Mouse (Mus musculus) liver, embryonic 16.5 days (tissue): ENCODE results near the gene Diaph3. TPM values are rescaled to one million over a fixed set of nuclear protein-coding genes. Genes with fewer than 3 reads are reported as not detected.

Source experiments
- ATAC-seq: fragments of 200-750 bp; cut with Nextera tagmentation; 2 replicates; pipeline ENCODE4 v1.8.0; 2017; ENCODE audit warnings: low read depth, mild to moderate bottlenecking, moderate number of reproducible peaks, moderate library complexity
- H3K27ac ChIP-seq: fragments of 300-500 bp; sonication (generic); 2 replicates; pipeline ENCODE4 v1.5.1; 2014; ENCODE audit warnings: mild to moderate bottlenecking, low read length
- H3K27me3 ChIP-seq: fragments of 300-500 bp; sonication (generic); 2 replicates; pipeline ENCODE4 v1.6.1; 2014; ENCODE audit warnings: low read depth, low read length, mixed read lengths; ENCODE audit not compliant: control insufficient read depth, insufficient read depth
- H3K36me3 ChIP-seq: fragments of 300-500 bp; sonication (generic); 2 replicates; pipeline ENCODE4 v1.6.1; 2014; ENCODE audit warnings: mild to moderate bottlenecking; ENCODE audit not compliant: control insufficient read depth, insufficient read depth
- H3K4me1 ChIP-seq: fragments of 300-500 bp; sonication (generic); 2 replicates; pipeline ENCODE4 v1.6.1; 2014; ENCODE audit warnings: low read depth, low read length, mixed read lengths; ENCODE audit not compliant: control insufficient read depth
- H3K4me2 ChIP-seq: fragments of 300-500 bp; sonication (generic); 2 replicates; pipeline ENCODE4 v1.6.1; 2014; ENCODE audit warnings: low read depth, low read length, mixed read lengths
- H3K4me3 ChIP-seq: fragments of 300-500 bp; sonication (generic); 2 replicates; pipeline ENCODE4 v1.5.1; 2014; ENCODE audit warnings: low read depth, mild to moderate bottlenecking, low read length
- H3K9ac ChIP-seq: fragments of 300-500 bp; sonication (generic); 2 replicates; pipeline ENCODE4 v1.6.1; 2014; ENCODE audit warnings: low read depth, low read length
- H3K9me3 ChIP-seq: fragments of 300-500 bp; sonication (generic); replicated peaks from 2 replicates; pipeline ENCODE4 v1.6.1; 2016; ENCODE audit warnings: low read length; ENCODE audit not compliant: control insufficient read depth
- WGBS: fragments of 180-500 bp; shearing (Covaris S2); extraction: QIAGEN DNeasy Blood & Tissue Kit; methylation state at CpG from one replicate; pipeline ENCODE4 v1.1.7; 2014; ENCODE audit not compliant: insufficient replicate concordance; 5-methylcytosine and 5-hydroxymethylcytosine counted together
- polyA plus RNA-seq: library from polyadenylated mRNA; unstranded; fragments of >200 nt; fragmentation: Nextera tagmentation; extraction: Ambion mirVana; gene quantifications from 2 replicates; pipeline ENCODE4 v1.2.1, GENCODE M21; 2015

Diaph3 gene
- polyA plus RNA-seq, 1 experiment from 2014 or later = 15.2 TPM

- H3K9me3 ChIP-seq = no peaks in the 10 kb centered on the region
- 23% methylated on average over 4 of the region's 4 CpGs for WGBS
- no peak overlapping the region for H3K9ac ChIP-seq
- no peak overlapping the region for H3K4me2 ChIP-seq
- no peak overlapping the region for H3K27ac ChIP-seq
- H3K27me3 ChIP-seq = no peaks in the 10 kb centered on the region
- H3K36me3 ChIP-seq = no peaks in the 10 kb centered on the region; the same call in 1 of the 2 replicates
- no peak for ATAC-seq
- H3K4me1 ChIP-seq = no peaks in the 10 kb centered on the region
- H3K4me3 ChIP-seq = no peak overlapping the region
Measured at GRCm38 (mm10) chr14:86847154-86847810, 293.8 kb downstream of the Diaph3 start.

- 62% methylated on average over 3 of the region's 3 CpGs for WGBS
- no peaks in the 10 kb centered on the region for H3K9me3 ChIP-seq
- no peaks in the 10 kb centered on the region for H3K4me1 ChIP-seq
- H3K4me2 ChIP-seq = no peak overlapping the region
- no peak for ATAC-seq
- H3K4me3 ChIP-seq = no peak overlapping the region
- no peaks in the 10 kb centered on the region; the same call in 1 of the 2 replicates for H3K36me3 ChIP-seq
- no peak overlapping the region for H3K9ac ChIP-seq
- H3K27me3 ChIP-seq = no peaks in the 10 kb centered on the region
- no peak overlapping the region for H3K27ac ChIP-seq
Measured at GRCm38 (mm10) chr14:86844075-86844474, 297.0 kb downstream of the Diaph3 start.

- no peak overlapping the region for H3K4me3 ChIP-seq
- no peaks in the 10 kb centered on the region for H3K9me3 ChIP-seq
- H3K4me1 ChIP-seq = no peaks in the 10 kb centered on the region
- H3K4me2 ChIP-seq = no peak overlapping the region
- WGBS = 58% methylated on average over 2 of the region's 2 CpGs
- ATAC-seq = no peak
- no peaks in the 10 kb centered on the region for H3K36me3 ChIP-seq
- H3K9ac ChIP-seq = no peak overlapping the region
- H3K27me3 ChIP-seq = no peaks in the 10 kb centered on the region
- H3K27ac ChIP-seq = no peak overlapping the region
Measured at GRCm38 (mm10) chr14:86837642-86838041, 303.4 kb downstream of the Diaph3 start.

- H3K36me3 ChIP-seq = no peaks in the 10 kb centered on the region
- H3K9ac ChIP-seq = no peak overlapping the region
- H3K4me1 ChIP-seq = no peaks in the 10 kb centered on the region
- no peak for ATAC-seq
- H3K27me3 ChIP-seq = no peaks in the 10 kb centered on the region
- 65% methylated on average over 2 of the region's 2 CpGs for WGBS
- H3K4me3 ChIP-seq = no peak overlapping the region
- no peaks in the 10 kb centered on the region for H3K9me3 ChIP-seq
- no peak overlapping the region for H3K27ac ChIP-seq
- no peak overlapping the region for H3K4me2 ChIP-seq
Measured at GRCm38 (mm10) chr14:86834851-86835250, 306.2 kb downstream of the Diaph3 start.

- Histone ChIP-seq H3K9me3 (no peaks in the 10 kb centered on the region), H3K27ac (no peak overlapping the region)
- WGBS = 89% methylated on average over 6 of the region's 6 CpGs
Measured at GRCm38 (mm10) chr14:86834269-86834668, 306.8 kb downstream of the Diaph3 start.

GRCm38 (mm10) chr14:86833003-86833402, 308.0 kb downstream of the Diaph3 start:
- ATAC-seq = no peak
- Histone ChIP-seq H3K27ac (no peak overlapping the region), H3K4me2 (no peak overlapping the region), H3K4me1 (no peaks in the 10 kb centered on the region), H3K9me3 (no peaks in the 10 kb centered on the region), H3K4me3 (no peak overlapping the region), H3K9ac (no peak overlapping the region), H3K36me3 (no peaks in the 10 kb centered on the region), H3K27me3 (no peaks in the 10 kb centered on the region)
- 77% methylated on average over 4 of the region's 4 CpGs for WGBS

More at GRCm38 (mm10) chr14:86834269-86834668, 306.8 kb downstream of the Diaph3 start:
- ATAC-seq = no peak
- H3K9ac ChIP-seq = no peak overlapping the region
- H3K4me2 ChIP-seq = no peak overlapping the region
- H3K36me3 ChIP-seq = no peaks in the 10 kb centered on the region
- no peaks in the 10 kb centered on the region for H3K4me1 ChIP-seq
- H3K4me3 ChIP-seq = no peak overlapping the region
- no peaks in the 10 kb centered on the region for H3K27me3 ChIP-seq

GRCm38 (mm10) chr14:86816246-86816645, 324.8 kb downstream of the Diaph3 start:
- H3K4me3 ChIP-seq = no peak overlapping the region
- 81% methylated on average over 4 of the region's 4 CpGs for WGBS
- H3K36me3 ChIP-seq = no peaks in the 10 kb centered on the region
- H3K27me3 ChIP-seq = no peaks in the 10 kb centered on the region
- ATAC-seq = peak; percentile 66; the same call in 1 of the 2 replicates
- no peaks in the 10 kb centered on the region for H3K9me3 ChIP-seq
- H3K27ac ChIP-seq = no peak overlapping the region
- H3K4me2 ChIP-seq = no peak overlapping the region
- H3K4me1 ChIP-seq = no peaks in the 10 kb centered on the region
- H3K9ac ChIP-seq = no peak overlapping the region

- Histone ChIP-seq H3K27ac (no peak overlapping the region), H3K4me2 (no peak overlapping the region), H3K9ac (no peak overlapping the region), H3K9me3 (no peaks in the 10 kb centered on the region), H3K4me1 (no peaks in the 10 kb centered on the region), H3K27me3 (no peaks in the 10 kb centered on the region), H3K36me3 (no peaks in the 10 kb centered on the region), H3K4me3 (no peak overlapping the region)
- 78% methylated on average over 6 of the region's 6 CpGs for WGBS
- ATAC-seq = no peak
Measured at GRCm38 (mm10) chr14:86788880-86789641, 352.0 kb downstream of the Diaph3 start.

- no peak overlapping the region for H3K4me2 ChIP-seq
- H3K27ac ChIP-seq = no peak overlapping the region
- no peaks in the 10 kb centered on the region for H3K27me3 ChIP-seq
- 49% methylated on average over 8 of the region's 8 CpGs for WGBS
- no peaks in the 10 kb centered on the region for H3K36me3 ChIP-seq
- H3K9me3 ChIP-seq = no peaks in the 10 kb centered on the region
- H3K9ac ChIP-seq = no peak overlapping the region
- no peak for ATAC-seq
- no peak overlapping the region for H3K4me3 ChIP-seq
- H3K4me1 ChIP-seq = no peaks in the 10 kb centered on the region
Measured at GRCm38 (mm10) chr14:86786866-86787265, 354.2 kb downstream of the Diaph3 start.
